Comparison of ENCODE assay signal across 29 mouse cellular contexts in the genomic region with DNA sequence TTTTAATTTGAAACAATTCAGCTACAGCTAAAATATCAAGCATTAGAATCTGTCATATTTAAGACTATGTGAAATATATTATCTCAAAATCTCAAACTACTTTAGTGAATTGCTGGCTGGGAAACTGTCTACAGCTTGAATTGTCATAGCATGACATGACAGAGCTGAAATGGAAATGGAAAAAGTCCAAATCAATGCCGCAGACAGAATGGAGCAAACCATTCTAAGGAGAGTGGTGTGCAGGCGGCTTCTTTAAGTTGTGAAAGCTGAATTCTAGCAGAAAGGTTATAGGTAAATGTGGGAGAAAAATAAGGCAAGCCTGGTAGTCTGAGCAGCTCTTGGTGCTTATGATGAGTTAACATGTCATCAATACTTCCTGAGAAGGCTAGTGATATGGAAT.
DNase-seq lines count a peak whose midpoint lies in the region; ATAC-seq and TF ChIP-seq lines count a peak whose summit lies in the region.
"Had no signal": no experiment of that assay in that cellular context is flagged by ENCODE, and none has a peak within 500 bp of the region (broad histone marks: within the 10 kb centered on the region; RNA-seq: fewer than 3 reads in every experiment).

No protein-coding gene starts in this region.

- WGBS in forebrain, embryonic 15.5 days = 85% methylated on average over 2 of the region's 2 CpGs
- WGBS in forebrain, embryonic 12.5 days = 94% methylated on average over 2 of the region's 2 CpGs

- peak; percentile 43; the same call in 1 of the 2 replicates for ATAC-seq in forebrain, embryonic 15.5 days (replicated peaks)
- ATAC-seq in forebrain, embryonic 12.5 days (ENCODE audit: low FRiP score) = no peak
- ATAC-seq: intestine, embryonic 15.5 days; Patski had no signal

- H3K4me3 ChIP-seq in forebrain, embryonic 15.5 days = no peak overlapping the region
- no peak overlapping the region for H3K4me3 ChIP-seq in forebrain, embryonic 12.5 days (replicated peaks)
- H3K4me3 ChIP-seq: embryonic facial prominence, embryonic 10.5 days; embryonic facial prominence, embryonic 13.5 days; erythroblast, embryonic 14.5 days; gastrocnemius, adult 2 months; hindbrain, embryonic 12.5 days; hindbrain, embryonic 15.5 days; intestine, embryonic 15.5 days had no signal

- no peaks in the 10 kb centered on the region for H3K9me3 ChIP-seq in forebrain, embryonic 15.5 days
- no peaks in the 10 kb centered on the region for H3K9me3 ChIP-seq in forebrain, embryonic 12.5 days
- H3K9me3 ChIP-seq: embryonic facial prominence, embryonic 10.5 days; embryonic facial prominence, embryonic 13.5 days; hindbrain, embryonic 12.5 days; hindbrain, embryonic 15.5 days; intestine, embryonic 15.5 days had no signal

- 0 out of 2 replicates have a peak overlapping the region, but pooled peaks have one; percentile 2 for H3K27ac ChIP-seq in forebrain, embryonic 15.5 days (replicated peaks)
- H3K27ac ChIP-seq in forebrain, embryonic 12.5 days = no peak overlapping the region
- H3K27ac ChIP-seq: embryonic facial prominence, embryonic 10.5 days; embryonic facial prominence, embryonic 13.5 days; gastrocnemius, adult 2 months; hindbrain, embryonic 12.5 days; hindbrain, embryonic 15.5 days; intestine, embryonic 15.5 days had no signal

- no peak for TF ChIP-seq CTCF in brain, embryonic 14.5 days (IDR thresholded peaks at IDR 0.05; ENCODE audit: borderline replicate concordance, extremely low read depth, insufficient read depth, insufficient read length)

- H3K27me3 ChIP-seq in forebrain, embryonic 15.5 days = no peaks in the 10 kb centered on the region
- H3K27me3 ChIP-seq in forebrain, embryonic 12.5 days = no peaks in the 10 kb centered on the region
- H3K27me3 ChIP-seq: CH12.LX; embryonic facial prominence, embryonic 13.5 days; hindbrain, embryonic 12.5 days; hindbrain, embryonic 15.5 days; intestine, embryonic 15.5 days had no signal

- no peak for TF ChIP-seq POLR2A in brain, embryonic 14.5 days (IDR thresholded peaks at IDR 0.05; ENCODE audit: borderline replicate concordance, extremely low read depth, insufficient read depth, insufficient read length, poor library complexity, severe bottlenecking)

- no peaks in the 10 kb centered on the region for H3K4me1 ChIP-seq in forebrain, embryonic 15.5 days
- no peaks in the 10 kb centered on the region for H3K4me1 ChIP-seq in forebrain, embryonic 12.5 days
- H3K4me1 ChIP-seq: embryonic facial prominence, embryonic 10.5 days; embryonic facial prominence, embryonic 13.5 days; hindbrain, embryonic 12.5 days; hindbrain, embryonic 15.5 days; intestine, embryonic 15.5 days had no signal

- DNase-seq in layer of hippocampus, postnatal 14 days (ENCODE audit: low spot score in 2 of 2) = peak; percentile 4 to 9
- no peak for DNase-seq in layer of hippocampus, postnatal 36 days
- peak; percentile 54 for DNase-seq in brain, embryonic 14.5 days (ENCODE audit: low read depth)
- no peak for DNase-seq in adrenal gland, adult 2 months
- DNase-seq in adrenal gland, adult (ENCODE audit: inconsistent age in 2 of 2, low spot score in 1 of 2) = no peak
- DNase-seq: adrenal gland, adult 8-10 months; adrenal gland, postnatal 25 days; B cell, adult 2 months; cerebellum, adult 11-12 months; cerebellum, adult 8-10 months; cerebellum, postnatal 10 days; cerebellum, postnatal 36 days; embryo, embryonic 11 days; gastrocnemius, adult 2 months; gastrocnemius, postnatal 14 days; heart, adult 11 months; kidney, adult 11 months had no signal

- H3K4me2 ChIP-seq in forebrain, embryonic 15.5 days (replicated peaks) = no peak overlapping the region
- H3K4me2 ChIP-seq in forebrain, embryonic 12.5 days = no peak overlapping the region
- H3K4me2 ChIP-seq: embryonic facial prominence, embryonic 13.5 days; heart, embryonic 11.5 days; hindbrain, embryonic 12.5 days; hindbrain, embryonic 15.5 days; intestine, embryonic 15.5 days had no signal

- no peaks in the 10 kb centered on the region for H3K36me3 ChIP-seq in forebrain, embryonic 15.5 days
- H3K36me3 ChIP-seq in forebrain, embryonic 12.5 days (replicated peaks) = no peaks in the 10 kb centered on the region
- H3K36me3 ChIP-seq: embryonic facial prominence, embryonic 10.5 days; embryonic facial prominence, embryonic 13.5 days; G1E; hindbrain, embryonic 12.5 days; hindbrain, embryonic 15.5 days; intestine, embryonic 15.5 days had no signal

- H3K9ac ChIP-seq in forebrain, embryonic 15.5 days (replicated peaks) = no peak overlapping the region
- no peak overlapping the region for H3K9ac ChIP-seq in forebrain, embryonic 12.5 days
- H3K9ac ChIP-seq: embryonic facial prominence, embryonic 13.5 days; hindbrain, embryonic 12.5 days; hindbrain, embryonic 15.5 days; intestine, embryonic 15.5 days had no signal

Comparison
In these comparisons a context has a peak if more than half of its experiments do, and no peak if none do; other contexts are left out.
1. DNase-seq: peak in layer of hippocampus, postnatal 14 days (2 of 2) and brain, embryonic 14.5 days (single experiment); none in layer of hippocampus, postnatal 36 days (0 of 2), adrenal gland, adult 2 months (single experiment) and adrenal gland, adult (0 of 2).